8 mouse cellular contexts compared by ENCODE assay signal in the genomic region with DNA sequence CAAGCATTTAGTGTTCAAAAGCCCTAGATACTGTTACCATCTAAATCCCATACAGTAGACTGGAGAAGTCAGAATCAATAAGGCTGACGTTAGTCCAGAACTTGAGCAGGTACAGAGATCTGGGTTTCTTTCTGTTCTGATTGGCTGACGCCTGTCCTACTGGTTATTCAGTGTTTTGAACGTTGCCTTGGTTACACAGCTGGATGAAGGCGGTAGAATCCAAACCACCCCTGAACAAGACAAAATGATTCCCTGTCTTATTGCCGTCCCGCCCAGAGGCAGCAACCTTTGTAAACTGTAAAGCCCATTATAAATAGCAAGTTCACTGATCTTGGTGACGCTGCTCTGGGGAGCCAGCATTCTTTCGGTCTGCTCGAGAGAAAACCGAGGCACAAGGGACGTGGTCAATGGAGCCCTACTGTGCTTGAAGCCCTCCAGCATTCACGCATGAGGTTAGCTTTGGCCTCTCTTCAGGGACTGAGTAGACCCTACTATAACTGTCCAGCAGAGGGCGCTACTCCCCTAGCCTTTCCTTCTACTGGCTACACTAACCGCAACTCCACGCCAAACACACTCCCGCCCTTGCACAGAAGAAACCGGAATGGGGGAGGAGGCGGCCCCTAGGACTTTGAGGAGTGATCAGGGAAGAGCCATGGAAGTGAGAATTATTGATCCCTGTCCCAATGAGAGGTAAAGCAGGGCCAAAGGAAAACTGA. TPM values are rescaled to one million over a fixed set of nuclear protein-coding genes. Genes with fewer than 3 reads are reported as not detected.
A peak's percentile ranks its signal among the peaks of the same experiment; 100 is the strongest.
DNase-seq lines count a peak whose midpoint lies in the region; ATAC-seq and TF ChIP-seq lines count a peak whose summit lies in the region.

No protein-coding gene starts in this region.

- peak overlapping the region; percentile 89; the same call in 1 of the 2 replicates for H3K9ac ChIP-seq in embryonic facial prominence, embryonic 12.5 days
- peak overlapping the region; percentile 93; the same call in 1 of the 2 replicates for H3K9ac ChIP-seq in limb, embryonic 12.5 days (replicated peaks)
- peak overlapping the region; percentile 95; the same call in 1 of the 2 replicates for H3K9ac ChIP-seq in midbrain, embryonic 14.5 days (replicated peaks; ENCODE audit: low read length)

- H3K4me2 ChIP-seq in embryonic facial prominence, embryonic 12.5 days (replicated peaks), result peak overlapping the region; percentile 79
- H3K4me2 ChIP-seq in limb, embryonic 12.5 days, result peak overlapping the region; percentile 83
- H3K4me2 ChIP-seq in midbrain, embryonic 14.5 days (ENCODE audit: low read length), result peak overlapping the region; percentile 91

- H3K27me3 ChIP-seq in embryonic facial prominence, embryonic 12.5 days, result no peaks in the 10 kb centered on the region
- H3K27me3 ChIP-seq in kidney, adult 2 months (replicated peaks; ENCODE audit: control insufficient read depth, insufficient read depth, low read length), result no peaks in the 10 kb centered on the region
- H3K27me3 ChIP-seq in limb, embryonic 12.5 days, result no peaks in the 10 kb centered on the region
- H3K27me3 ChIP-seq in midbrain, embryonic 14.5 days (ENCODE audit: control insufficient read depth, insufficient read depth, low read length), result no peaks in the 10 kb centered on the region

- H3K27ac ChIP-seq in embryonic facial prominence, embryonic 12.5 days, result peak overlapping the region; percentile 100
- peak overlapping the region; percentile 100 for H3K27ac ChIP-seq in kidney, adult 2 months (ENCODE audit: insufficient read depth, low read depth, low read length)
- H3K27ac ChIP-seq in limb, embryonic 12.5 days, result peak overlapping the region; percentile 100
- H3K27ac ChIP-seq in midbrain, embryonic 14.5 days (replicated peaks; ENCODE audit: low read depth, low read length), result peak overlapping the region; percentile 99

- peak; percentile 96 for TF ChIP-seq CTCF in kidney, adult 2 months (conservative IDR thresholded peaks at IDR 0.05; ENCODE audit: insufficient read depth, insufficient read length, low read depth, low read length)

- H3K36me3 ChIP-seq in embryonic facial prominence, embryonic 12.5 days, result no peaks in the 10 kb centered on the region
- no peaks in the 10 kb centered on the region for H3K36me3 ChIP-seq in kidney, adult 2 months (ENCODE audit: control insufficient read depth, insufficient read depth, low read length)
- H3K36me3 ChIP-seq in limb, embryonic 12.5 days, result no peaks in the 10 kb centered on the region
- no peaks in the 10 kb centered on the region for H3K36me3 ChIP-seq in midbrain, embryonic 14.5 days (ENCODE audit: control insufficient read depth, insufficient read depth, low read length)

- DNase-seq in 3134 (ENCODE audit: extremely low read depth, insufficient read length, low spot score), result peak; percentile 78
- peak; percentile 92 for DNase-seq in adrenal gland, postnatal 25 days
- DNase-seq in heart, adult 18-20 months, result peak; percentile 95 to 98
- DNase-seq in kidney, adult 2 months, result peak; percentile 95
- DNase-seq in midbrain, embryonic 14.5 days, result peak; percentile 96
- peak; percentile 86 for DNase-seq in spleen, adult 12 weeks (ENCODE audit: low spot score)

- H3K9me3 ChIP-seq in embryonic facial prominence, embryonic 12.5 days, result no peaks in the 10 kb centered on the region
- no peaks in the 10 kb centered on the region for H3K9me3 ChIP-seq in limb, embryonic 12.5 days
- H3K9me3 ChIP-seq in midbrain, embryonic 14.5 days (ENCODE audit: control insufficient read depth, low read length), result no peaks in the 10 kb centered on the region

- 5% methylated on average over 18 of the region's 18 CpGs for WGBS in embryonic facial prominence, embryonic 12.5 days
- 13% methylated on average over 18 of the region's 18 CpGs for WGBS in kidney, adult 2 months
- WGBS in limb, embryonic 12.5 days, result 4% methylated on average over 18 of the region's 18 CpGs
- WGBS in midbrain, embryonic 14.5 days, result 2% methylated on average over 18 of the region's 18 CpGs

- H3K4me3 ChIP-seq in embryonic facial prominence, embryonic 12.5 days, result peak overlapping the region; percentile 49
- H3K4me3 ChIP-seq in kidney, adult 2 months (ENCODE audit: insufficient read depth, low read depth, low read length), result peak overlapping the region; percentile 64
- H3K4me3 ChIP-seq in limb, embryonic 12.5 days (replicated peaks), result peak overlapping the region; percentile 48
- peak overlapping the region; percentile 51 for H3K4me3 ChIP-seq in midbrain, embryonic 14.5 days (replicated peaks; ENCODE audit: low read depth, low read length)

- peaks cover 40% of the 10 kb centered on the region for H3K4me1 ChIP-seq in embryonic facial prominence, embryonic 12.5 days
- H3K4me1 ChIP-seq in kidney, adult 2 months (ENCODE audit: control insufficient read depth, insufficient read depth, low read length), result peaks cover 24% of the 10 kb centered on the region
- peaks cover 42% of the 10 kb centered on the region for H3K4me1 ChIP-seq in limb, embryonic 12.5 days (replicated peaks)
- peaks cover 43% of the 10 kb centered on the region for H3K4me1 ChIP-seq in midbrain, embryonic 14.5 days (ENCODE audit: control insufficient read depth, insufficient read depth, low read length)

- no peak for TF ChIP-seq POLR2A in kidney, adult 2 months (IDR thresholded peaks at IDR 0.05; ENCODE audit: low read depth, low read length)

- peak; percentile 62 for ATAC-seq in embryonic facial prominence, embryonic 12.5 days (ENCODE audit: insufficient number of reproducible peaks, insufficient read depth, low FRiP score, low TSS enrichment)
- ATAC-seq in limb, embryonic 12.5 days (ENCODE audit: insufficient number of reproducible peaks, insufficient read depth, low FRiP score, low TSS enrichment, low read depth), result peak; percentile 77
- peak; percentile 71 for ATAC-seq in midbrain, embryonic 14.5 days (ENCODE audit: low FRiP score, low TSS enrichment)

RNA-seq across cellular contexts. Expression of gene Tex44, which starts 14.2 kb away (rescaled TPM):
- not detected in 2 replicates for total RNA-seq in adrenal gland, postnatal 25 days (2021)
- not detected in 2 replicates for polyA plus RNA-seq in embryonic facial prominence, embryonic 12.5 days (2016; fragmentation: Nextera tagmentation; extraction: Ambion mirVana)
- not detected for total RNA-seq in heart, adult 18-20 months (2021)
- not detected in 2 replicates for polyA plus RNA-seq in kidney, adult 2 months (2012; rRNA removed)
- polyA plus RNA-seq in limb, embryonic 12.5 days (2016; fragmentation: Nextera tagmentation; extraction: Ambion mirVana), result not detected in 2 replicates
- not detected in 2 replicates for polyA plus RNA-seq in midbrain, embryonic 14.5 days (2014; fragmentation: Nextera tagmentation; extraction: Ambion mirVana)

RNA-seq across cellular contexts. Expression of gene Nmur1, which starts 14.3 kb away (rescaled TPM):
- not detected in 2 replicates for total RNA-seq in adrenal gland, postnatal 25 days (2021)
- polyA plus RNA-seq in embryonic facial prominence, embryonic 12.5 days (2016; fragmentation: Nextera tagmentation; extraction: Ambion mirVana), result not detected in 2 replicates
- total RNA-seq in heart, adult 18-20 months (2021), result not detected
- 0.19 and 0.23 TPM in 2 replicates for polyA plus RNA-seq in kidney, adult 2 months (2012; rRNA removed)
- not detected in 2 replicates for polyA plus RNA-seq in limb, embryonic 12.5 days (2016; fragmentation: Nextera tagmentation; extraction: Ambion mirVana)
- not detected in 2 replicates for polyA plus RNA-seq in midbrain, embryonic 14.5 days (2014; fragmentation: Nextera tagmentation; extraction: Ambion mirVana)

Comparison
In these comparisons a context has a peak if more than half of its experiments do, and no peak if none do; other contexts are left out.
1. Peak in every context shown above with its lines: DNase-seq, ATAC-seq, H3K4me3 ChIP-seq and H3K27ac ChIP-seq.